15 mouse cellular contexts compared by ENCODE assay signal in the genomic region with DNA sequence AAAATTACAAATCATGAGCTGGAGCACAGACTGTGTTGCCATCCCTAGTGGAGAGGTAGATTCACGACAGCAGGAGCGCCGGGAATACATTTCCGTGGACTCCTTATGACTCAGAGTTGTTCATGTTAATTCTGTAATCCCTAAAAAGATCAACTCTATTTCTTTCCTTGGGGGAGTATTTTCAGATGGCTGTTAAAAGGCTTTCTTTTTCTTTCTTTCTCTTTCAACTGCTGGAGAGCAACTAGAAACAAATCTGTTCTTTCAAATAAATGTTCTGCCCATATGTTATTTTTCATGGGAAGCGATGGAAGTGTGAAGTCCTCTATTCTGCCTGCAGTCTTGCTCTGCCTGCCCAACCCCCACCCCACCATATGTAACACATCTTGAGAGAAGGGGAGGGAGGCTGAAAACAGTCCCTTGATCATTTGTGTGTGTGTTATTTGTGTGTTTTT.
DNase-seq lines count a peak whose midpoint lies in the region; ATAC-seq and TF ChIP-seq lines count a peak whose summit lies in the region.
"Had no signal": no experiment of that assay in that cellular context is flagged by ENCODE, and none has a peak within 500 bp of the region (broad histone marks: within the 10 kb centered on the region; RNA-seq: fewer than 3 reads in every experiment).

No protein-coding gene starts in this region.

- no peak for TF ChIP-seq POLR2A in brain, embryonic 14.5 days (IDR thresholded peaks at IDR 0.05; ENCODE audit: borderline replicate concordance, extremely low read depth, insufficient read depth, insufficient read length, poor library complexity, severe bottlenecking)
- no peak for TF ChIP-seq POLR2A in cortical plate, adult 2 months (IDR thresholded peaks at IDR 0.05; ENCODE audit: extremely low read depth, insufficient read depth, low read length)

- H3K27ac ChIP-seq in cortical plate, adult 2 months (ENCODE audit: insufficient read depth, low read length): no peak overlapping the region
- H3K27ac ChIP-seq in limb, embryonic 10.5 days: 0 out of 2 replicates have a peak overlapping the region, but pooled peaks have one; percentile 23
- no peak overlapping the region for H3K27ac ChIP-seq in midbrain, embryonic 16.5 days (ENCODE audit: low read length)
- H3K27ac ChIP-seq: hindbrain, embryonic 15.5 days; neural tube, embryonic 13.5 days had no signal

- no peak for TF ChIP-seq CTCF in brain, embryonic 14.5 days (IDR thresholded peaks at IDR 0.05; ENCODE audit: borderline replicate concordance, extremely low read depth, insufficient read depth, insufficient read length)
- TF ChIP-seq CTCF in cortical plate, adult 2 months (IDR thresholded peaks at IDR 0.05; ENCODE audit: extremely low read depth, insufficient read depth, low read length): 0 out of 2 replicates have a peak, but pooled peaks have one; percentile 10

- no peaks in the 10 kb centered on the region for H3K36me3 ChIP-seq in limb, embryonic 10.5 days
- no peaks in the 10 kb centered on the region for H3K36me3 ChIP-seq in midbrain, embryonic 16.5 days (ENCODE audit: control insufficient read depth, insufficient read depth, low read length)
- H3K36me3 ChIP-seq: G1E; hindbrain, embryonic 15.5 days; neural tube, embryonic 13.5 days had no signal

- no peak for ATAC-seq in midbrain, embryonic 16.5 days

- H3K4me3 ChIP-seq in cortical plate, adult 2 months (ENCODE audit: insufficient read depth, low read length): no peak overlapping the region
- H3K4me3 ChIP-seq in limb, embryonic 10.5 days: no peak overlapping the region
- no peak overlapping the region for H3K4me3 ChIP-seq in midbrain, embryonic 16.5 days (ENCODE audit: low read depth, low read length)
- H3K4me3 ChIP-seq: hindbrain, embryonic 15.5 days; megakaryocyte, embryonic 14.5 days; neural tube, embryonic 13.5 days had no signal

- no peaks in the 10 kb centered on the region for H3K9me3 ChIP-seq in limb, embryonic 10.5 days (replicated peaks)
- no peaks in the 10 kb centered on the region for H3K9me3 ChIP-seq in midbrain, embryonic 16.5 days (replicated peaks; ENCODE audit: control insufficient read depth, low read length, poor library complexity, severe bottlenecking)
- H3K9me3 ChIP-seq: hindbrain, embryonic 15.5 days; megakaryocyte, embryonic 14.5 days; neural tube, embryonic 13.5 days had no signal

- no peaks in the 10 kb centered on the region for H3K27me3 ChIP-seq in limb, embryonic 10.5 days (ENCODE audit: low read depth, poor library complexity, severe bottlenecking)
- no peaks in the 10 kb centered on the region for H3K27me3 ChIP-seq in midbrain, embryonic 16.5 days (ENCODE audit: control insufficient read depth, insufficient read depth, low read depth, low read length)
- H3K27me3 ChIP-seq: hindbrain, embryonic 15.5 days; megakaryocyte, embryonic 14.5 days; neural tube, embryonic 13.5 days had no signal

- no peak overlapping the region for H3K4me2 ChIP-seq in midbrain, embryonic 16.5 days (ENCODE audit: low read length)
- H3K4me2 ChIP-seq: hindbrain, embryonic 15.5 days; liver, embryonic 11.5 days; neural tube, embryonic 13.5 days had no signal

- WGBS in limb, embryonic 10.5 days: 83% methylated on average over 5 of the region's 5 CpGs
- 67% methylated on average over 5 of the region's 5 CpGs for WGBS in midbrain, embryonic 16.5 days

- H3K9ac ChIP-seq in midbrain, embryonic 16.5 days (ENCODE audit: low read depth, low read length): no peak overlapping the region
- H3K9ac ChIP-seq: hindbrain, embryonic 15.5 days; neural tube, embryonic 13.5 days had no signal

- H3K4me1 ChIP-seq in cortical plate, adult 2 months (ENCODE audit: control insufficient read depth, insufficient read depth, low read length): no peaks in the 10 kb centered on the region
- H3K4me1 ChIP-seq in limb, embryonic 10.5 days: peaks cover 18% of the 10 kb centered on the region; the same call in 1 of the 2 replicates
- no peaks in the 10 kb centered on the region for H3K4me1 ChIP-seq in midbrain, embryonic 16.5 days (ENCODE audit: control insufficient read depth, insufficient read depth, low read length)
- H3K4me1 ChIP-seq: hindbrain, embryonic 15.5 days; megakaryocyte, embryonic 14.5 days; neural tube, embryonic 13.5 days had no signal

- DNase-seq in brain, embryonic 14.5 days (ENCODE audit: low read depth): peak; percentile 87
- peak; percentile 48 to 54 for DNase-seq in layer of hippocampus, adult 8-10 months (ENCODE audit: low spot score in 2 of 2)
- no peak for DNase-seq in limb, embryonic 10.5 days (ENCODE audit: low spot score)
- DNase-seq in MN1 (ENCODE audit: low spot score): no peak
- DNase-seq in cerebellum, postnatal 4 days (ENCODE audit: low spot score in 2 of 2): no peak
- no peak for DNase-seq in urinary bladder, adult 18-20 months (ENCODE audit: low spot score in 2 of 2)
- DNase-seq: adrenal gland, postnatal 10 days; cerebellum, adult 8-10 months had no signal

Comparison
In these comparisons a context has a peak if more than half of its experiments do, and no peak if none do; other contexts are left out.
1. DNase-seq: peak in brain, embryonic 14.5 days (single experiment) and layer of hippocampus, adult 8-10 months (2 of 2); none in limb, embryonic 10.5 days (single experiment), MN1 (single experiment), cerebellum, postnatal 4 days (0 of 2) and urinary bladder, adult 18-20 months (0 of 2).